Mouse (Mus musculus) cerebellum, adult 18-20 months (tissue): ENCODE measurements at regions not wholly inside any gene's neighbourhood (a gene's known extent, or its start where the extent isn't known, plus 50 kb on each side); places are given as distances from the start of the nearest gene placed in this dataset.

Experiments
- DNase-seq, 2 experiments: peaks; one replicate each; pipeline ENCODE4 v3.0.0; 2021

GRCm38 (mm10) chr9:115484408-115484807 lies 174.2 kb upstream of the Stt3b start:
- no peak for DNase-seq

GRCm38 (mm10) chr9:115485219-115485618 lies 175.0 kb upstream of the Stt3b start:
- no peak for DNase-seq

- DNase-seq = no peak
These were observed 177.0 kb upstream of the Stt3b start for GRCm38 (mm10) chr9:115487175-115487760.

GRCm38 (mm10) chr9:115488913-115489809 lies 178.9 kb upstream of the Stt3b start:
- no peak for DNase-seq

GRCm38 (mm10) chr9:115492431-115493171 lies 182.4 kb upstream of the Stt3b start:
- DNase-seq = no peak

- no peak for DNase-seq
These were observed 183.5 kb upstream of the Stt3b start for GRCm38 (mm10) chr9:115493765-115494164.

- no peak for DNase-seq
These were observed 189.3 kb upstream of the Stt3b start for GRCm38 (mm10) chr9:115499536-115499935.

GRCm38 (mm10) chr9:115504789-115505188 lies 194.6 kb upstream of the Stt3b start:
- DNase-seq = no peak

GRCm38 (mm10) chr9:115507131-115507689 lies 197.0 kb upstream of the Stt3b start:
- DNase-seq = no peak

- no peak for DNase-seq
These were observed 202.8 kb upstream of the Stt3b start for GRCm38 (mm10) chr9:115512835-115513629.

GRCm38 (mm10) chr9:115517903-115518302 lies 207.7 kb upstream of the Stt3b start:
- DNase-seq = no peak

GRCm38 (mm10) chr9:115524161-115524560 lies 213.9 kb upstream of the Stt3b start:
- DNase-seq = no peak

- DNase-seq = no peak
These were observed 214.4 kb upstream of the Stt3b start for GRCm38 (mm10) chr9:115524591-115524990.

- no peak for DNase-seq
These were observed 216.1 kb upstream of the Stt3b start for GRCm38 (mm10) chr9:115526322-115526721.

- no peak for DNase-seq
These were observed 216.8 kb upstream of the Stt3b start for GRCm38 (mm10) chr9:115526981-115527380.

GRCm38 (mm10) chr9:115534198-115534597 lies 224.0 kb upstream of the Stt3b start:
- DNase-seq = no peak

GRCm38 (mm10) chr9:115543665-115544064 lies 233.4 kb upstream of the Stt3b start:
- DNase-seq = no peak

GRCm38 (mm10) chr9:115545178-115545577 lies 235.0 kb upstream of the Stt3b start:
- no peak for DNase-seq

GRCm38 (mm10) chr9:115545792-115546191 lies 235.6 kb upstream of the Stt3b start:
- DNase-seq = no peak

GRCm38 (mm10) chr9:115547625-115548325 lies 237.6 kb upstream of the Stt3b start:
- no peak for DNase-seq

- no peak for DNase-seq
These were observed 238.6 kb upstream of the Stt3b start for GRCm38 (mm10) chr9:115548722-115549349.
